Mouse (Mus musculus): ENCODE measurements around the gene Tnfrsf1a.

Gene Tnfrsf1a

DNA sequence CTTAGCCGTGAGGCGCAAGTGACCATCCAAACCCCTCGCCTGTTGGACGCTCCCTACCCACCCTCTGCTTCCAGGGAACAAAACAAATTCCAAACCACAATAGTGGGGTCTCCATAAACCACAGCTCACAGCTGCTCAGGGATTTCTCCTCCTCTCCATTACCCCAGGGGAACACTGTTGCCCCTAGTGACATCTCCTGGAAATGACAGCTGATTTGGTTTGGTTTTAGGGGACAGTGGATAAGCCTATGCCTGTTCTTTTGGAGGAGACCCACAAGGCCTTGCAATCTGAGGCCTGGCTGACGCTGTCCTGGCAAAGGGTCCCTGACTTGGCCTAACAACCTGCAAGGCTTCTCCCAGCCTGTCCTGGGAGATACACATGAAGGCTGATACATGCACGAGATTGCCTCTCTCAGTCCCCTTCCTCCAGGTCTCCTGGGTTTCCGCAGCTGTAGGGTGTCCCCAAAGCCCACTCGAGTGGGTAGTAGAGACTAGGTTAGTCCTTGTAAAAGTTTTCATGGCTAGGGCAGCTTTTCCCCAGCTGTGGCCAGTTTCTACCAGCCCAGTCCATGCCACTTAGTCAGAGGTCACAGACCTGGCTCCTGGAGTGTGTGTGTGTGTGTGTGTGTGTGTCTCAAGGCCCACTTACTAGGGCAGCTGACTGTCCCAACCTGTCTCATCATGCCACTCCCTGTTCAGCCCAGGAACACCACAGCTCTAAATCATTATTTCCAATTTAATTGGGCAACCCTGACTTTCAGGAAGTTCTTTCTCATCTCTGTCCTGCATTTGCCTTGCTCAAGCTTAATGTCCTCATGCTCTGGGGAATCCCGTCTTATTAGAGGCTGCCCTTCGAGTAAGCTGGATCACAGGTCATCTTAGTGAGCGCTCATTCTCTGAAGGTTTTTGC is 36.2 kb downstream of the Tnfrsf1a start:
- no peak for DNase-seq (ENCODE audit: low spot score)

DNA sequence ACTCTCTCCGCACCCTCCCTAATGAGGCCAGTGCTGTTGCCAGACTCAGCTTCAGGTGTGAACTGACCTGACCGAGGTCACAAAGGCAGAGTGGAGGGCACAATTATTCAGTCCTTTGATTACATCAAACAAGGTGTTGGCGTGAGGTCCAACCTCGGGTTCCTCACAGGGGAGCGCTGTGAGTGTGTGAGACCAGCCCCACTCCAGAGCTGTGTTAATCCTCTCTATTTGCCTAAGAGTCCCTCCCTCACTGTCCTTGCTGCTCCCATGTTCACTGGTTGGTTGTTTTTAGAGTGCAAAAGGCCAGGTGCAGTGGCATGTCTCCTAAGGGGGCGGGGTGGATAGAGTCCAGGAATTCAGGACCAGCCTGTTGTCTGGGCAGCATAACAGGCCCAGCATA is 36.9 kb downstream of the Tnfrsf1a start:
- no peak for DNase-seq (ENCODE audit: low spot score)

DNA sequence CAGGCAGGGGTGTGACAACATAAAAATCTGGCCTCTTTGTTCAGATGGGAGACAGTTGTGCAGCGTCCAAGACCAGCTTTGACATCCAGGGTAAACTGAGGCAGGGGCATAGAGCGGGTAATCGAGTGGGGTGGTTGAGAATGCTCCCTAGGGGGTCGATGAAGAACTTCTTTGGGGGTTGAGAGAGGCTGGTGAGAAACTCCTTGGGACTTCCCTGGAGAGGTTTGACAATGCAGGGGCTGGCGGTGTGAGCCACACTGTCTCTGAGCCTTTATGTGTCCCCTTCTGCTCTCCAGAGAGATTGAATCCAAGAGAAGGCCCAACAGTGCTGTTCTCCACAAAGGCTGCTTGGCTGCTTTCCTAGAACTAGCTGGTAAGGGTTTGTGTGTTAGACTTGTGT is 40.7 kb downstream of the Tnfrsf1a start:
- no peak for DNase-seq (ENCODE audit: low spot score)

DNA sequence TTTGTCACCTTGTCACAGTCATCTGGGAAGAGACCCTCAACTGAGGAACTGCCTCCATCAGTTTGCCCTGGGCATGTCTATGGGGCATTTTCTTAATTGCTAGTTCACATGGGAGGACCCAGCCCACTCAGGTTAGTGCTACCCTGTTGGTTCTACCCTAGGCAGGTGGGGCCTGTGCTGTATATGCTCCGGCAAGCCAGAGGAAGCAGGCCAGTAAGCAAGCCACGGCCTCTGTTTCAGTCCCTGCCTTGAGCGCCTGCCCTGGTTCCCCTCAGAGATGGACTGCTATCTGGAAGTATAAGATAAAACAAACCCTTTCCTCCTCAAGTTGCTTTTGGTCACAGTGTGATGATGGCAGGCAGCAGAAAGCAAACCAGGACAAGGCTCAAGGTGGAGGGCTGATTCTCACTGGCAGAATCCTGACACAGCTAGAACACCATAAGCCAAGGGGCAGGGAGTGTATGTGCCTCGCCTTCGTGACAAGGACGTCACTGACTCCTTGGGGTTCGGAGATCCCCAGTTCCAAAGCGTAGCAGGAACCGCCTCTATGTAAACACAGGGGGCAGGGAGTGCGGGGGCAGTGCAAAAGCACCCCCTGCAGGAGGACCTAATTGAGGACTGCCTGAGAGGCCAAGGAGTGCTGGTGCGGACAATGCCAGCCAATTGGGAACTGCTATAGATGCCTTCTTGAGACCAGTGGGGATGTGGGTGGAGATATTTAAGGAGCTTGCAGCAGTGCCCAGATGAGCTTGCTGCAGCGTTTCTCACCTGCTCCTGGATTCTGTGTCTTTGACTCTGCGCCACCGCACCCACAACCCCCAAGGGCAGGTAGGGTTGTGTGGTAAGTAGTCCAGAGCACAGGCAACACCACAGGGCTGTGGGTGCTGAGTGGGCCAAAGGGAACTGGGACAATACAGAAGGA is 56.6 kb downstream of the Tnfrsf1a start:
- no peak for DNase-seq (ENCODE audit: low spot score)

DNA sequence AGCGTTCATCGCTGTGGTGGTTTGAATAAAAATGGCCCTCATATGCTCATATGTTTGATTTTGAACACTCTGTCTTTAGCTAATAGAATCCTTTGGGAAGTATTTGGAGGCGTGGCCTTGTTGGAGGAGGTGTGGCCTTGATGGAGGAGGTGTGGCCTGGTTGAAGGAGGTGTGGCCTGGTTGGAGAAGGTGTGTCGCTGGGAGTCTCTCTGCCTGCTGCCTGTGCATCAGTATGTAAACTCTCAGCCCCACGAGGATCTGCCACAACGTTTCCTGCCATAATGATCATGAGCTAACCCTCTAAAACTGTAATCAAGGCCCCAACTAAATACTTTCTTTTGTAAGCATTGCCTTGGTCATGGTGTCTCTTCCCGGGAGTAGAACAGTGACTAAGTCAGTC is 58.1 kb downstream of the Tnfrsf1a start:
- DNase-seq (ENCODE audit: low spot score): no peak

GRCm38 (mm10) chr6:125407657-125408056 is 58.5 kb downstream of the Tnfrsf1a start:
- DNase-seq (ENCODE audit: low spot score): no peak

DNA sequence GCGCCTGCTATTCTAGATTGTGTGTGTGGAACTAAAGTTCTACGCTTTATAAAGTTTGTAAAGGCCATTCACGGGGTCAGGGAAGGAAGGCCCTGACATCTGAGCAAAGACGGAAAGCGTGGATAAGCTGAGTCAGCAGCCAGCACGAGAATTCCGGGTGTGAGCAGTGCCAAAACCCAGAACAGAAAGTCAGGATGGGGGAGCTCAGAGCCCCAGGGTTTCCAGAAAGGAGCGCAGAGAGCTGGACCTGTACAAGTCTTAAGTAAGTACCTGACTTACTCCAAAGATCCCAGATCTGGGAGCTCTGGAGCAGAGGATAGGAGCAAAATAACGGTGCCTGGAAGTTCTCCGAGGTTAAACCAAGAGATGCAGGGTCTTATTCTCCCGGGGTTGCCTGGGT is 61.4 kb downstream of the Tnfrsf1a start:
- DNase-seq (ENCODE audit: low spot score): no peak

DNA sequence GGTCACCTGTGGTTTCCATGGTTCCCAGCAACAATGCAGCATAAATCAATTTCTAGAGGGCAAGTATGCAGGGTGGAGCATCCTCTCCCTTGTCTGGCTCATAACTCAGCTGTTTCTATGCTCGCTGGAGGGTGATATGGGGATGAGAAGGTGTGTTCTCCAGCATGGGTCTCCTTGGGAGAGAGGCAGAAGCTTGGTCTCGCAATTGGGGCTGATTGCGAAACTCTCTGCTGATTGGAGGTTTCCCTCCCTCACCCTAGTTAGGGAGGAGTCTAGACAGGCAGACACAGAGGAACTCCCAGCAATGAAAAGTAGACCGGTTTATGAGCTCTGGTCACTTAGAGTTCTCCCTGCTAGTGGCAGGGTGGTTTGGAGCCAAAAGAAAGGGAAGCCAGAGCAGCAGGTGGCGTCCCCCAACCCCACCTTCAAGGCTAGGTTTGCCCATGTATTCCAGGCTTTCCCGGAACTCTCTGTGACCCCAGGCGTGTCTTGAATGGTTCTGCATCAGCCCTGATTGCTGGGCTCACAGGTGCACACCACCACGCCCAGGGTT is 61.9 kb downstream of the Tnfrsf1a start:
- DNase-seq (ENCODE audit: low spot score): no peak

GRCm38 (mm10) chr6:125411661-125412060 is 62.5 kb downstream of the Tnfrsf1a start:
- DNase-seq (ENCODE audit: low spot score): no peak
